Mouse (Mus musculus) bone marrow macrophage, adult 2 months (primary cell): ENCODE data around the gene Dlg4. TPM values are rescaled to one million over a fixed set of nuclear protein-coding genes. Genes with fewer than 3 reads are reported as not detected.
A peak's percentile ranks its signal among the peaks of the same experiment; 100 is the strongest.

Experiments used
- H3K27ac ChIP-seq: 2 replicates; pipeline ENCODE4 v1.5.1; 2012; ENCODE audit warnings: low read depth, low read length; ENCODE audit not compliant: insufficient read depth
- H3K4me1 ChIP-seq: 2 replicates; pipeline ENCODE4 v1.6.1; 2012; ENCODE audit warnings: low read length; ENCODE audit not compliant: control insufficient read depth, insufficient read depth
- H3K4me3 ChIP-seq: 2 replicates; pipeline ENCODE4 v1.5.1; 2012; ENCODE audit warnings: mild to moderate bottlenecking, low read length, moderate library complexity; ENCODE audit not compliant: insufficient read depth
- CTCF ChIP-seq: IDR thresholded peaks from 2 replicates; pipeline ENCODE4 v1.5.1; 2012; ENCODE audit warnings: low read depth, mild to moderate bottlenecking, low read length, moderate library complexity
- POLR2A ChIP-seq: IDR thresholded peaks from 2 replicates; pipeline ENCODE4 v1.6.1; 2012; ENCODE audit warnings: mild to moderate bottlenecking, low read depth, low read length, borderline replicate concordance
- polyA plus RNA-seq: library from polyadenylated mRNA; stranded (reverse); fragments of >200 nt; gene quantifications from 2 replicates; pipeline ENCODE4 v1.2.4, GENCODE M21; 2012; ENCODE audit not compliant: missing spikeins, insufficient read depth, insufficient read length

Dlg4 gene
- polyA plus RNA-seq, 1 experiment: 31.1 TPM

DNA sequence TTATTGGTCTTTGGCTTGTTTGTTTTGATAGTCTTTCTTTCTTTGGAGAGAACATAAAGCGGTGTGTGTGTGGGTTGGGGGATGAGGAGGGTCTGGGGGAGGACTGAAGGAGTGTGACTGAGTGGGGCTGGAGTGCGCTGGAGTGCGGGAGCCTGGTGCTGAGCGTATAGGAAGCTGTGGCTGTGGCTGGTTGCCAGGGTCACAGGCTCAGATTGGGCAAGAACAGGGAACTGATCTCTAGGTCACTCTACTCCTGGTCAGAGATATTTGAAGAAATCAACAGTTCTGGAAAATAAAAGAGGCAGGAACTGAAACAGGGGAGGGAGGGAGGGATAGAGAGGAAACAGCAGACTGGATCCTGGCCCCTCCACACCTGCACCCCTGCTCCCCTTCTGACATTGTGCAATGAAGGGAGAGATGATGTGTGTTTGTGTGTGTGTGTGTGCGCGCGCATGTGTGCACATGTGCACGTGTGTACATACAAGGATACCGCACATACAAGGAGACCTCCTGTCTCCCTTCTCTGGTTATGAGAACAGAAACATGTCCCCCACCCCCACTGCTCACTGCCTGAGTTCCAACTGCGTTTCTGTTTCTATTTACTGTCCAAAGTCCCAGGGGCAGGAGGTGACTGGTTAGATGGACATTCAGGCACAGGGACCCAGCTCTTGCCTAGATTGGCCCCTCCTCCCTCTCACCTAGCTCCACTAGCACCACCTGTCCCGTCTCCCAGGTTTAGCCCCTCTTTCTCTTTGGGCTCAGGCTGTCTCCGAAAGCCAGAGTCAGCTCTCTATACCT, 75.4 kb downstream of the Dlg4 start, which contains the start of gene Asgr2:
Asgr2 (plus strand) TSS at position 659 of the 798 bp plus-strand sequence.
- Histone ChIP-seq H3K4me1 (peaks cover 52% of the 10 kb centered on the region), H3K4me3 (peak within 1 kb of the TSS; percentile 26), H3K27ac (peak within 1 kb of the TSS; percentile 89)
- TF ChIP-seq CTCF (no peak), POLR2A (no peak)

Other genes starting within 250 kb of the Dlg4 start
- gene Chrnb1, start 221.0 kb upstream of the Dlg4 start, polyA plus RNA-seq: 1.0 and 1.8 TPM in 2 replicates
- gene Fgf11, start 215.1 kb upstream of the Dlg4 start, polyA plus RNA-seq: 27.9 and 29.7 TPM in 2 replicates
- not detected in 2 replicates for gene Tmem102, start 211.3 kb upstream of the Dlg4 start, polyA plus RNA-seq
- not detected in 2 replicates for gene Gm39566, start 201.6 kb upstream of the Dlg4 start, polyA plus RNA-seq
- not detected in 2 replicates for gene Spem2, start 198.5 kb upstream of the Dlg4 start, polyA plus RNA-seq
- gene Spem1, start 194.8 kb upstream of the Dlg4 start, polyA plus RNA-seq: not detected in 2 replicates
- gene Nlgn2, start 179.2 kb upstream of the Dlg4 start, polyA plus RNA-seq: 9.9 and 10.9 TPM in 2 replicates
- 253 and 279 TPM in 2 replicates for gene Tmem256, start 178.4 kb upstream of the Dlg4 start, polyA plus RNA-seq
- gene Plscr3, start 170.6 kb upstream of the Dlg4 start, polyA plus RNA-seq: 58.6 and 68.1 TPM in 2 replicates
- gene Tnk1, start 158.2 kb upstream of the Dlg4 start, polyA plus RNA-seq: not detected in 2 replicates
- not detected in 2 replicates for gene Tmem95, start 138.9 kb upstream of the Dlg4 start, polyA plus RNA-seq
- gene Kctd11, start 135.5 kb upstream of the Dlg4 start, polyA plus RNA-seq: 6.3 and 7.1 TPM in 2 replicates
- 0.66 TPM in 1 of 2 replicates, not detected in the other for gene Acap1, start 121.4 kb upstream of the Dlg4 start, polyA plus RNA-seq
- 1.4 TPM in 1 of 2 replicates, not detected in the other for gene 2810408A11Rik, start 116.0 kb upstream of the Dlg4 start, polyA plus RNA-seq
- 15.8 and 16.9 TPM in 2 replicates for gene Neurl4, start 115.9 kb upstream of the Dlg4 start, polyA plus RNA-seq
- 92.8 and 103 TPM in 2 replicates for gene Gps2, start 103.1 kb upstream of the Dlg4 start, polyA plus RNA-seq
- 326 and 347 TPM in 2 replicates for gene Eif5a, start 95.0 kb upstream of the Dlg4 start, polyA plus RNA-seq
- not detected in 2 replicates for gene Ybx2, start 81.1 kb upstream of the Dlg4 start, polyA plus RNA-seq
- gene Slc2a4, start 68.8 kb upstream of the Dlg4 start, polyA plus RNA-seq: not detected in 2 replicates
- not detected in 2 replicates for gene Cldn7, start 52.2 kb upstream of the Dlg4 start, polyA plus RNA-seq
- gene Ctdnep1, start 35.8 kb upstream of the Dlg4 start, polyA plus RNA-seq: 176 and 194 TPM in 2 replicates
- gene Elp5, start 34.4 kb upstream of the Dlg4 start, polyA plus RNA-seq: 41.4 and 49.8 TPM in 2 replicates
- gene Gabarap, start 25.8 kb upstream of the Dlg4 start, polyA plus RNA-seq: 1,001 and 1,002 TPM in 2 replicates
- 77.6 and 78.1 TPM in 2 replicates for gene Phf23, start 21.2 kb upstream of the Dlg4 start, polyA plus RNA-seq
- gene Dvl2, start 16.3 kb upstream of the Dlg4 start, polyA plus RNA-seq: 20.4 and 25.8 TPM in 2 replicates
- gene Acadvl, start 1.5 kb upstream of the Dlg4 start, polyA plus RNA-seq: 46.4 and 51.3 TPM in 2 replicates
- gene Asgr1, start 37.1 kb downstream of the Dlg4 start, polyA plus RNA-seq: not detected in 2 replicates
- gene Asgr2, start 75.7 kb downstream of the Dlg4 start, polyA plus RNA-seq: 1.4 and 2.3 TPM in 2 replicates
- 7.7 and 7.8 TPM in 2 replicates for gene Mgl2, start 113.4 kb downstream of the Dlg4 start, polyA plus RNA-seq
- gene Clec10a, start 139.3 kb downstream of the Dlg4 start, polyA plus RNA-seq: 106 and 116 TPM in 2 replicates
- not detected in 2 replicates for gene Slc16a11, start 195.8 kb downstream of the Dlg4 start, polyA plus RNA-seq
- 6.1 and 8.5 TPM in 2 replicates for gene Slc16a13, start 204.1 kb downstream of the Dlg4 start, polyA plus RNA-seq
- gene Bcl6b, start 212.9 kb downstream of the Dlg4 start, polyA plus RNA-seq: 0.32 and 0.70 TPM in 2 replicates
- 49.9 and 53.0 TPM in 2 replicates for gene 0610010K14Rik, start 221.0 kb downstream of the Dlg4 start, polyA plus RNA-seq
- 3.3 and 4.8 TPM in 2 replicates for gene Gm21988, start 222.9 kb downstream of the Dlg4 start, polyA plus RNA-seq
- 322 and 354 TPM in 2 replicates for gene Rnasek, start 222.9 kb downstream of the Dlg4 start, polyA plus RNA-seq
- gene Alox12, start 238.4 kb downstream of the Dlg4 start, polyA plus RNA-seq: 0.27 TPM in 1 of 2 replicates, not detected in the other